Mouse (Mus musculus) frontal cortex, postnatal 10 days (tissue): Measurements from ENCODE around the gene Cox5a.

Experiments used
- DNase-seq, 2 experiments: peaks; one replicate each; pipeline ENCODE4 v3.0.0; 2022; ENCODE audit warnings: low spot score in 2 of 2, mixed read lengths in 1 of 2

Cox5a gene

DNA sequence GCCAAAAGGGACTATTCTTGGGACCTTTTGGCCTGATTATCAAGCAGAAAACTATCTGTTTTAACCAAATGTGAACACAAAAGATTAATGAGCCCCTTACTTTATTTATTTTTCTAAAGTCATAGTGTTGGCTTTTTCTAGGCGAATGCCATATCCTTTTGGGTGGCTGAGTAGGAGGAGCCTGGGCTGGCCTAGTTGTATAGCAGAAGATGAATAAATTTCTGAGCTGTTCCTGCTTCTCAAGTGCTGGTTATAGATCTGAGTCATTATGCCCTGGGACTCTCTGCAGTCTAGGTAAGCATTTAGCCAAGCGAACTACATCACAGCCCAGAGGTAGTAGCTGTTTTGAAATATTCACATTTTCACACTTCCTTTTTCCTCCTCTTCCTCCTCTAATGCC, 4.4 kb downstream of the Cox5a start:
- DNase-seq, result no peak

DNA sequence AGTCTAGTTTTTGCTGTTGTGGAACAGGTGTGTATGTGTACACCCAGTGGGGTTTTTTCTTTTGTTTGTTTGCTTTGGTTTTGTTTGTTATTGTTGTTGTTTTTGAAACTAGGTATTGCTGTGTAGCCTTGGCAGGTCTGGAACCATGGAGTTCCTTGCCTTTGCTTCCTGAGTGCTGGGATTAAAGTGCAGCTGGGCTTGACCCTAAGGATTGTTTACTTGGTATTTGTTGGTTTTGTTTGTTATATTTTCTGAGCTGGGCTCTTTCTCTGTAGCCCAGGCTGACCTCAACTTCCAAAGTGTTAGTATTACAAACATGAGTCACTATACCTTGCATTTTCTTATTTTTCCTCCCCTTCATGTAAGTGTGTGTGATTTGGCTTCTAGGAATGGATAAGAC, 5.4 kb downstream of the Cox5a start:
- DNase-seq, result no peak

DNA sequence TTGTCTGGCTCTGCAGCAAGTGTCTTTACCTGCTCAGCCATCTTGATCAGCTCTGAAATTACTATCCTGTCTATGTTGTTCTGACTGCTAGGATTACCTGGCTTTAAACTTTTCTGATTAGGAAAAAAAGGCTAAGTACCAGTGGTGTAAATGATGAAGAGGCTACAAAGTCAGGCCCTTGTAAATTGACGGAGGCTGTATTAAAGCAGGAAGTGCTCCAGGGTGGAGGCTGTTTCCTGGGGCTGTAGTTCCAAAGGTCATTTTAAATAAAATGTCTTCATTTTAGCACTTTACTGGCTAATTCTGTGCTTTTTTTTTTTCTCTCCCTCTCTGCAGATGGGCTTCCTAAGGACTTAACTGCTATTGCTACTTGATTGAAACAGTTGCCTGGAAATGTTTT, 10.9 kb downstream of the Cox5a start:
- no peak for DNase-seq

DNA sequence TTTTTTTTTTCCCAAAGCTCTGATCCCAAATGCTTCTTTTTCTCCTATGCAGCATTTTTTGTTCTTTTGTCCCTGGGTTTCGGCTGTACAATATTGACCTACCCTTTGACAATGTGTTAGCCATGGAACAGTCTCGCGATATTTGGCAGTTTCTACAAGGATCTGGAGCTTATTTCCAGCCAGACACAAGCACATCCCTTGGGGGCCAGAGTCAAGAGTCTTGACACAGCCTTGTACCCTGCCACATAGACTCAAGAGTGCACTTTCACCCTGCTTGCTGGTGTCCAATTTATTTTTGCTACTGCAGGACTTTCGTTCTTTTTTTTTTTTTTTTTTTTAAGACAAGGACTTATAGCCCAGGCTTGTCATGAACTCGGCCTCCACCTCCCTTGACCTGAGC, 15.3 kb downstream of the Cox5a start:
- no peak for DNase-seq

DNA sequence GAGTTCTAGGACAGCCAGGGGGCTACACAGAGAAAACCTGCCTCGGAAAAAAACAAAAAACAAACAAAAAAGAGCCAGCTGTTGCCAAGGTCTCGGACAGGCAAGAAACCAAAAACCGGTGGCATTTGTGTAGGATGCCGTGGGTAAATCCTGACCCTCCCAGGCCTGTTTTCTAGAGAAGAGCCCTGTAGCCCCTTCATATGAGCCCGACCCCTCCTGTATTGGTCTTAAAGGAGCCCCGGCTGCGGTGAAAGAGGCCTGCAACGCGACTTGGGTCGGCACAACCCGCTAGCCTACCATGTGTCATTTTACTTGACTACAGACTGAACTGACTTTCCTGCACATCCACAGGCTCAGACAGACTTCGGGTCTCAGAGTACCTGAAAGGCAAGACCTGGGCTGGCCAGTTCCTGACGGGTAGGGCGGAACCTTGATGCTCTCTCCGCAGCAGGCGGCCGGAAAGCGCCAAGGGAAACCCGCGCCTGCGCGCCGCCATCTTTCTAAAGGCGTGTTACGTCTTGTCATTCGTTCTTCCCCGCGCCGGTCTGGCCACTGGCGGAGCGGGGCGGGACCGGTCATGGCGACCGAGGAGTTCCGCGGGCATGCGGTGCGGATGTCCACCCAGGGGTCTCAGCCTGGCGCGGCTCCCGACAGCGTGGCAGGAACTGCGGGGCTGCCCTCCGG, 16.1 kb downstream of the Cox5a start, which contains the start of gene Fam219b:
TSS of gene Fam219b (plus strand) at position 485 of the 684 bp plus-strand sequence.
- peak; percentile 87 to 90 for DNase-seq

DNA sequence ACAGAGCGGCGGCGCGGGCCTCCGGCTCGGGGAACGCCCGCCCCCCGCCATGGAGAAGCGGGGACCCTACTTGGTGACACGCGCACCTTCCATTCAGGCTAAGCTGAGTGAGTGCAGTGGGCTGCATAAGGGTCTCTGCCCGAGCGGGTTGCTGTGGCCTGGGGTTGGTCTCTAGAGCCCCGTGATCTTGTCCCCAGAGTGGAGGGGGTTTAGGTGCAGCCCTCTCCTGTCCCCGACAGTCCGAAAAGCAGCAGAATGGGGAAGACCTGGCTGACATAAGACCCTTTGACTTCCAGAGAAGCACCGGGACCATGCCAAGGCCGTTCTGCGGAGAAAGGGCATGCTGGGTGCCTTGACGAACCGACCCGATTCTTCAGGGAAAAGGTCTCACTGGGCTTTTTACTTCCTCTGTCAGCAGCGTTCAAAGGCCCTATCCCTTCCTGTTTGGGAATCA, 16.7 kb downstream of the Cox5a start:
- DNase-seq, result no peak

DNA sequence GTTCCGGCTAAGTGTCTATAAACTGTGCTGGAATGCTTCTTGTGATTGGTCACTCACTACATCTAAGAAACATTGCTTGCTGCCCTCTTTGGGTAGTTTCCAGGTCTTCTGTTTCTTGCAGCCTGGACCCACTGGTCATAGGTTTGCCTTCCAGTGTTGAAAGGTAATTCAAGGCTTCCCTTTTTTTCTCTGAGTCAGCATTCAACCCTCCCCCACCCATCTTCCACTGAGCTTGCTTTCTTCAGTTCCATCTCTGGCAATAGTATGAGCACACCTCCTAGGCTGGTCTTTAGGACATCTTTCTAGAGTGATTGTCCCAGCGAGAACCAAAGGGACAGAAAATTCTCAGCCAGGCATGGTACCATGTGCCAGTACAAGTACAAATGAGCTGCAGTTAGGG, 18.5 kb downstream of the Cox5a start:
- no peak for DNase-seq

DNA sequence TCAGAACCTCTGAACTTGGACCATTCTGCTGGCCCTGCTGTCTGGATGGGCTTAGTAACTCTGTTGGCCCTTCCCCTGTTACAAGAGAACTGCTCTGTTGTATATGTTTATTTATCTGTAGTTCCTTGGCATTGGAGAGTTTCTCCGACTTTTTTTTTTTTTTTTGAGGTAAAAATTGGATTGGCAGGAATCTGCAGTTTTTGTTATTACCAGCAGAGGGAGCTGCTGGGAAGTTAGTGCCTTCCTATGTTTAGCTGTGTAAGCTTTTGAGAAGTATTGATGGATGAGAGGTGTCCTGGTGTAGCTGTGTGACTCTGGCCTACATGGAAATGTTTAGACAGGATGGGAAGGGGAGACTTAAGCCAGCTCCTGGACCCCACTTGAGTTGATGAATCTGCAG, 20.2 kb downstream of the Cox5a start:
- no peak for DNase-seq

DNA sequence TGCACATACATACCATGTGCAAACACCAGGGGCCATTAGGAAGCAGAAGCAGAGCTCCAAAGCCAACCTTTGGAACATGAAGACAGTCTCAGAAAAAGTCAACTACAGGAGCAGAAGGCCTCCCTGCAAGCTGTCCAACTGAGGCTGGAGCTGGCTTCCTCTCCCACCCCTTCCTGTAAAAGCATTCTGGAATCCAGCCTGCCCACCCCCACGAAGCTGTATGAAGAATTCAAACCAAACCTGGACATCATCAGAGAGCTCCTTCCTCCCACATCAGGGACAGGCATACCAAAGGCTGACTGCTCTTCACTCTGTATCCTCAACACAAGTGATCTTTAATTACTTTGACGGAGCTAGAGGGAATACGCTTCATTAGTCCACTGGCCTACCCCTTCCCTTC, 22.9 kb downstream of the Cox5a start:
- DNase-seq, result no peak

DNA sequence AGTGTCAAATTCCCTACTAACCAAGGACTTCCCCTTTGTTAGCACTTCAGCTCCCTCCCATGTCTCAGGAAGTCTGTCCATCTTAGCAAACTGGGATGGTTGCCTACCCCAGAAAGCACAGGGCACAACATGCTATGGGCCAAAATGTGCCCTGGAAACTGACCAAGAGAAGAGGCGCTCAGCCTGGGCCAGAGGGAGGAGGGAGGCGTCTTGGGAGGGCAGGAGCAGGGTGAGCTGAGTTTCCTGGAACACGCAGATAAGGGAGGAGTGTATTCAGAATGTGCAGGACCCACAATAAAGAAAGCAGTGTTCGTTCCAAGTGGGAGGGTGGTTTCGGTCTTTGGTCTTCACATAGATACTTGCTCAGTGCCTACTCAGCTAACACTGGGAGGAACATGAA, 26.2 kb downstream of the Cox5a start:
- no peak for DNase-seq

DNA sequence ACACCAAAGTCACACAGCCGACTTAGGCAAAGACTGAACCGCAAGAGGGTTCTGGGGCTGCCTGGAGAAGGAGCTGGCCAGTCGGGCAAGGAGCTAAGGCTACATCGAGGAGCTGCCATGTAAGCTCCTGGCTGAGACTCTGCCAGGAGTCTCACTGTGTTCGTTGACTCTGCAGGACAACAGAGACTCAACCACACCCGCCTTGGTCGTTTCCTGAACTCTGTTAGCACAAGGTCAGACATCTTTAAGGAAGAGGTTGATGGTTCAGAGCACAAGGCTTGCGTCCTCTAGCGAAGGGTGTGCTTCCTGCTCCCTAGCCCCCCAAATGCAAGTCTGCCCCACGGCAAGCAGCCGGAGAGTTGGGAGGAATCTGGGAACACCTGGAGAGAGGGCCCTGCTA, 26.8 kb downstream of the Cox5a start:
- DNase-seq, result no peak

DNA sequence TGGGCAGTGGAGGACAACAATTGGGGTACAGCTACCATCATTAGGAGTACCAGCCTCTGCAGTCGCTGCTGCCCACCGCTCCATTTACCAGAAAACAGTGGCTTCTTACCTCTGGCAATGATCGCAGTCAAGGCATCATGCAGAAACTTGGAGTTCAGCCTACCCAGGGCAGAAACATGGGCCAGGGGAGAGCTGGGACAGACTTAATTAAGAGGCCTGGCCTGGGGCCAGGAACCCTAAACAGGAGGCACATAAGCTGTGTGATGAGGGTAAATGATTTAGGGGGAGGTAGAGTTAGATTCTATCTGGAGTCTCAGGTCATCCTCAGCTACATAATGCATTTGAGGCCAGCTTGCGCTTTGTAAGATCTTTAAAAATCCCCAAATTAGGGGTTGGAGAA, 28.1 kb downstream of the Cox5a start:
- no peak for DNase-seq

DNA sequence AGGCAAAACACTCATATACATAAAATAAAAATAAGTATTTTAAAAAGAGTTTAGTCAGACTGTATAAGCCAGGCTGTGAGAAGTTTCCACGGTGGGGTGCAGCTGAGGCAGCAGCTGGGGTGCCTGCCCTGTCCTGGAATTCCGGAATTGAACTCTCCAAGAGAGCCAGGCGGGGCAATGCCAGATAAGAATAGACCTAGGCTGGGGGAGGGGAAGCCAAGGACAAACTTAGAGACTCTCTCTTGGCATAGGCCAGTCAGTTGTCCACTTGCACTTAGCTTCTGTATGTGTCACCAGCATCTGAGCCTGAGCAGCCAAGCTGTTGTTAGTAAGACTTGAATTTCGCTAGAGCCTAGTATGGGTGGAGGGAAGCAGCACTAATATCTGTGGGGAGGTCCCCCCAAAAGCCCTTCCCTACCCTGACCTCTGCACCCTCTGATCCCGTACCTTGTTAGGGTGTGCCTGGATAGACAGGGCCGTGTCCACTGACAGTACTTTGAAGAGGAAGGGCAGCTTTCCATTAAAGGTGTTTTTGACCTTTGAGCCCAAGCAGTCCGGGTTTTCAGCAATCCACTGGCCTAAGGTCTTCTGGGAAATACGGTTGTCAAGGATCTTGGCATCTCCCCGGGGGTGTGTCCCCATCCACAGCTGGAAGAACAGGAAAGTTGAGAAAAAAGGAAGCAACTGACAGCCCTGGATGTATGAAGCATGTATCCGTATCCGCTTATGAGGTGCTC, 29.2 kb downstream of the Cox5a start:
- DNase-seq, result no peak

DNA sequence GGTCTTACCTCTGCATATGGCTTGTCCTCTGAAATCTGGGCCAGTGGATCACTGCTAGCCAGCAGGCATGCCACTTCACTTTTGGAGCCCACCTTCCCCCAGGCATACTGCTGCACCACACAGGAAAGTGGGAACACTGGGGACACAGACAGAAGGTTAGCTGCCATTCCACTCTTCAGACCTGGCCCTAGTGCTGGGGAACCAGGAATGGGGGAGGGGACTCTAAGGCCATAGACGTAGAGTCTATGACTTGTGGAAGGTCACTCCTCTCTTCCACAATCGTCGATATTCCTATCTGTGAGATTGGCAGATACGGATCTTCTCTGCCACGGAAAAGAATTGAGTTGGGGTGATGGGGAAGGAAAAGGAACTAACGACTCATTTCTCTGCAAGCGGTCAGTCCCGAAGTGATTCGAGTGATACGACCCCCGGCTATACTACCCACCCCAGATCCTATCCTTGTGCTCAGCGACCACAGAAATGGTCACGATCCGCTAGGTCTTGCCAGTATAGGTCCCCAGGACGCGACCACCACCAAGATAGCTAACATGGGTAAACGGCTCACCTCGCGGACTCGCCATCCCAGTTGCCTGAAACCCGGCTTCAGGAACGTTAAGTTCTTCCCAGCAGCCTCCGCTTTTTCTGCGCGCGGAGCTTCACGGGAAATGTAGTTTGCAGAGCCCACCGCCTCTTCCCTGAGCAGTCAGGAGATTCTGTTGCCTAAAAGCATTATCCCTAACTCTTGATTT, 31.2 kb downstream of the Cox5a start, which contains the start of gene Mpi:
TSS of gene Mpi (minus strand) at position 625 of the 749 bp plus-strand sequence.
- peak in 1 of 2 experiments; percentile 74 for DNase-seq

DNA sequence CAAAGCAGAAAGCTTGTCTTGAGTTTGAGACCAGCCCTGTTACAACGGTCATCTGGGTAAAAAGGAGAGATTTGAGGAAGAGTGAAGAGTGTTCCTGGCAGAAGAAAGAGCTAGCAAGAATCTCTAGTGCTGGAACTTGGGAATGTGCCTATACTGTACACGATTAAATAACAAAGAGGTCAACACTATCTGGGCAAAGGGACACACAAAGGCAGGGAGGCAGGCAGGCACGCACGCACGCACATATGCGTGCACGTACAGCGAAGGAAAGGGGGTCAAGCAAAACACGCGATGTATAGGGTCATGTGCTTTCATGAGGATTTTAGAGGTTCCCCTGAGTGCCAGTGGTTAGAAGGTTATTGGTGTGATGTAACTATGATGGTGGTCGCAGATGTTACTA, 32.0 kb downstream of the Cox5a start:
- DNase-seq, result no peak

DNA sequence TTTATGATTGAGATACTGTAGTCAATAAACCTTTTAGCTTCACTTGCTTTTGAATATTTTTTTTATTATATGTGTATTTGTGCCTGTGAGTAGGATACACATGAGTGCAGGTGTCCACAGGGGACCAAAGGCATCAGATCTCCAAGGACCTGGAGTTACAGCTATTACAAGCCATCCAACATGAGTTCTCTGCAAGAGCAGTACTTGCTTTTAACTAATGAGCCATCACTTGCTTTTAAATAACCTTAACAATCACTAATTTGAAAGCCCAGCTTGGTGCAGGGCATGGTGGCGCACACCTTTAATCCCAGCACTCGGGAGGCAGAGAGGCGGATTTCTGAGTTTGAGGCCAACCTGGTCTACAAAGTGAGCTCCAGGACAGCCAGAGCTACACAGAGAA, 33.7 kb downstream of the Cox5a start:
- DNase-seq, result no peak

DNA sequence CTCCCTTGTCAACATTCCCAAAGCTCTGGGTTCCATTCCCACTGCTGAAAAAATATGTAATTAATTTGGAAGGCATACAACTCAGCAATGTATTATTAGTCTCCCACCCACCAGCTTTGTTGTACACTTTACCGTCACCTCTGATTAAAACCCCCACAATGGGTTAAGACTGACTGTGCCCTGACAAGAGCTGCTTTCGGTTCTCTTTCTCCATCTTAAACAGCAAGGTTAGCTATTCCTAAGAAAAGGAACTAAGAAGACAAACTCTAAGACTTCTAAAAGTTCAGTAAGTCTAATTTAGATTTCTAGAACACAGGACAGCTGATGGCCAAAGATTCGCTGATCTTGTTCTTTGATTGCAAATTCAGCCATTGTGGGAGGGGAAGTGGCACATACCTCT, 36.1 kb downstream of the Cox5a start:
- no peak for DNase-seq

DNA sequence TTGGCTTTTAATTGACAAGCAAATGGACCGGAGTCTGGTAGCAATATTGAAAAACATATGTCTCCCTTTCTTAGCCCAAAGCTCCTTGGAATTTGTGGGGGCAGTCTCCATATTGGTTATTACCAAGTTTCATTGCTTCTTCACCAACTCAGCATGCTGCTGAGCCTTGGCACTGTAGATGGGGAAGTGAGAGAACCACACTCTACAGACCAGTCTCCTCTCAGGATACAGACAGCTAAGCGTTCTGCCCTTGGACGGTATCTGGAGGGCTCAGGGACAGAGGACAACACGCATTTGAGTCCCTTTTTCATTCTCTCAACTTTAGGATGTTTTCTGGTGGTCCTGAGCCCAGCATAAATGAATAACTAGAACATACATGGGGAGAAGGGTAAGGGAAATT, 37.6 kb downstream of the Cox5a start:
- DNase-seq, result no peak

DNA sequence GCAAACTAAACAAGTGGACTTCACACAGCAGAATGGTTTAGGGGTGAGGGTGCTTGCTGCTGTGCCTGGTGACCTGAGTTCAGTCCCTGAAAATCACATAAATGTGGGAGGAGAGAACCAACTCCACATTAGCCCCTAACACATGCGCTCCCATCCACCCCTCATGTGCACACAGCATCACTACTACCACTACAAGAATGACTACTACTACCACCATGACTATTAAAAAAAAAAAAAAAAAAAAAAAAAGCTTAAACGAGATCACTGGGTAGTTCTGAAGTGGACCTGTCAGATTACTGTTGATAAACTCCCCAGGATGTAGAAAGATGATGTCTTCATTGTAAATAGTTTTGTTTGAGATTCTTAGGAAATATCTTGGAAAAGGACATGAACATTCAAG, 38.5 kb downstream of the Cox5a start:
- no peak for DNase-seq

DNA sequence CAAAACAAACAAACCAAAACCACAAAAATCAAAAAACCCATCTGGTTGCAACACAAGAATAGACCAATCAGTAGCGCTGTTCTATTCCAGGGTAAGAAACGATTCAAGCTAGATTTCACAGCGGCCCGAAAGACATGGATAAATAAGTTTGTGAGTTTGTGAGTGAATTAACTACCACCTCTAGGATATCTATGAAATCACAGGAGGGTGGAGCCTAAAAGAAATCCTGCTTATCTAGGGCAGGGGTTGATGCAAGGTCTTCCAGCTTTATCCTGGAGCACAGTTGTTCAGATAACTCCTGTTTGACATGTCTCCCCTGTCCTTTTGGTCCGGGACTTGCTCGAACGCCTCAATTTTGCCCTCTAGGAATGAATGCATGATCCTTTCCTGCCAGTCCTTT, 39.2 kb downstream of the Cox5a start:
- no peak for DNase-seq

DNA sequence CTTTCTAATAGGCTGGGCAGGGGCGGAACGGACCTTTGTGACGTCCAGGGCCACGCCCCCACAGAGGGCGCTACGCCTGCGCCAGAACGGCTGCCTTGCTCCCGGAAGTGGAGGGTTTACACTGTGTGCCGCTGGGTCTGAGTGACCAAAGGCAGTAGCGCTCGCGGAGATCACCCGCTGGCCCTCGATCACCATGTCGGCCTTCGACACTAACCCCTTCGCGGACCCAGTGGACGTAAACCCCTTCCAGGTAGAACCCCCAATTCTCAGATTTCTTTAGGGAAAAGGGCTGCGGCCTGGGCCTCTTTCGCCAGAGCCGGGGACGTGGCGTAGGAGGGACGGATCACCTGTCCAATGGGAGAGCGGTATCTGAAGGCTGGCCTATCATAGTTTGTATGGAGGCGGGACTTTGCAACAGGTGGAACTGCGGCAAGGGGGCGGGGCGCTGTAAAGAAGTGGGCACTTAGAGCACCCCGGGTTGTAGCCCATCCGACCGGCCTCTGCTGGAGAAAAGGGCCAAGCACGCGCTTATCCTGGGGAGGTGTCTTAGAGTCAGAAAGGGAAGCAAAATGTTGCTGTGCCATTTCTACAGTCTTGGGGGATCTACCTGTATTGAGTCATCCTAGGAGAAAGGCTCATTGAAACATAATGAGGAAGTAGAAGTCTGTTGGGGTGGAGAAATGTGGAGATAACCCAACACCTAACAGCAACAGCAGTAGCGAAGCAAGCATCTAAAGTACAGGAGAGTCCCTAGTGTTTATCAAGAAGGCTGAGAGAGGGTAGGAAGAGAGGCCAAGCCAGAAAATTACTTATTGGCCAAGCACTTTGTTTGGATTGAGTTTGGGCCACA, 40.0 kb downstream of the Cox5a start, which contains the start of gene Scamp2:
TSS of gene Scamp2 (plus strand) at position 83 of the 850 bp plus-strand sequence.
- peak; percentile 86 to 92 for DNase-seq

DNA sequence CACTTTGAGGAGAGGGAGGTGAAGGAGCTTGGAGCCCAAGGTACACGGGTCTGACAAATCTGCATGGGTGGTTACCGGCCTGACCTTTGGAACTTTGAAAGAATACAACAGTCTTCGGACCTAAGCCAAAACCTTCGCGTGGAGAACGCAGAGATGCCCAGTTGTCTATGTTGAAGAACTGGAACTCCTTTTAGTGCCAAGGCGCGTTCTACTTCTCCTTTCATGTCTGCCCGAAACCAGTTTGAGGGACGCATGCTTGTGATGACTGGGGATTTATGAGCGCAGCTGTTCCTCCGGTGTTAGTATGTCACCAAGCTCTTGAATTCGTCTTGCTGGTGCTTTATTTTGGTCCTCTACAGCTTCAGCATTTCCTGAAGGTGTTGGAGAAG, 40.6 kb downstream of the Cox5a start:
- DNase-seq, result no peak
